Mouse (Mus musculus): ENCODE results near the gene Csrnp3. TPM values are rescaled to one million over a fixed set of nuclear protein-coding genes. Genes with fewer than 3 reads are reported as not detected.
A peak's percentile ranks its signal among the peaks of the same experiment; 100 is the strongest.

Csrnp3 gene
- polyA plus RNA-seq, 1 experiment from 2014 or later: 7.0 TPM

GRCm38 (mm10) chr2:65963420-65963819 lies 117.9 kb downstream of the Csrnp3 start:
- H3K36me3 ChIP-seq: no peaks in the 10 kb centered on the region
- no peak overlapping the region for H3K4me3 ChIP-seq
- WGBS: 79% methylated on average over 4 of the region's 4 CpGs
- H3K4me1 ChIP-seq: no peaks in the 10 kb centered on the region
- H3K27me3 ChIP-seq: no peaks in the 10 kb centered on the region
- no peak for ATAC-seq (ENCODE audit: insufficient number of reproducible peaks, insufficient read depth, low FRiP score, low TSS enrichment)
- no peak overlapping the region for H3K27ac ChIP-seq
- H3K9ac ChIP-seq: no peak overlapping the region
- H3K9me3 ChIP-seq: no peaks in the 10 kb centered on the region
- no peak overlapping the region for H3K4me2 ChIP-seq (replicated peaks)

GRCm38 (mm10) chr2:65968810-65969209 lies 123.2 kb downstream of the Csrnp3 start:
- Histone ChIP-seq H3K4me3 (no peak overlapping the region), H3K9ac (no peak overlapping the region), H3K36me3 (no peaks in the 10 kb centered on the region), H3K4me1 (no peaks in the 10 kb centered on the region), H3K27me3 (no peaks in the 10 kb centered on the region), H3K27ac (no peak overlapping the region), H3K9me3 (no peaks in the 10 kb centered on the region), H3K4me2 (replicated peaks) (no peak overlapping the region)
- 80% methylated on average over 4 of the region's 4 CpGs for WGBS
- ATAC-seq (ENCODE audit: insufficient number of reproducible peaks, insufficient read depth, low FRiP score, low TSS enrichment): no peak

GRCm38 (mm10) chr2:65973907-65974306 lies 128.3 kb downstream of the Csrnp3 start:
- 72% methylated on average over 4 of the region's 4 CpGs for WGBS
- H3K9ac ChIP-seq: no peak overlapping the region
- H3K27me3 ChIP-seq: no peaks in the 10 kb centered on the region
- H3K36me3 ChIP-seq: no peaks in the 10 kb centered on the region
- no peak for ATAC-seq (ENCODE audit: insufficient number of reproducible peaks, insufficient read depth, low FRiP score, low TSS enrichment)
- H3K9me3 ChIP-seq: no peaks in the 10 kb centered on the region
- no peak overlapping the region for H3K4me3 ChIP-seq
- no peak overlapping the region for H3K27ac ChIP-seq
- H3K4me2 ChIP-seq (replicated peaks): no peak overlapping the region
- 0 out of 2 replicates have a peak, but pooled peaks cover 3% of the 10 kb centered on the region for H3K4me1 ChIP-seq

GRCm38 (mm10) chr2:65975383-65975782 lies 129.8 kb downstream of the Csrnp3 start:
- Histone ChIP-seq H3K27ac (no peak overlapping the region), H3K4me2 (replicated peaks) (no peak overlapping the region)

GRCm38 (mm10) chr2:65979338-65980053 lies 133.9 kb downstream of the Csrnp3 start:
- no peak for ATAC-seq (ENCODE audit: insufficient number of reproducible peaks, insufficient read depth, low FRiP score, low TSS enrichment)
- Histone ChIP-seq H3K9ac (no peak overlapping the region), H3K4me2 (replicated peaks) (no peak overlapping the region), H3K27me3 (no peaks in the 10 kb centered on the region), H3K9me3 (no peaks in the 10 kb centered on the region), H3K27ac (no peak overlapping the region), H3K36me3 (no peaks in the 10 kb centered on the region), H3K4me1 (peaks cover 10% of the 10 kb centered on the region), H3K4me3 (no peak overlapping the region)
- 58% methylated on average over 17 of the region's 17 CpGs for WGBS

More at GRCm38 (mm10) chr2:65975383-65975782, 129.8 kb downstream of the Csrnp3 start:
- H3K27me3 ChIP-seq: no peaks in the 10 kb centered on the region
- ATAC-seq (ENCODE audit: insufficient number of reproducible peaks, insufficient read depth, low FRiP score, low TSS enrichment): no peak
- H3K4me1 ChIP-seq: peaks cover 10% of the 10 kb centered on the region
- no peak overlapping the region for H3K4me3 ChIP-seq
- H3K9me3 ChIP-seq: no peaks in the 10 kb centered on the region
- H3K9ac ChIP-seq: no peak overlapping the region
- 46% methylated on average over 5 of the region's 5 CpGs for WGBS
- H3K36me3 ChIP-seq: no peaks in the 10 kb centered on the region

- no peak overlapping the region for H3K9ac ChIP-seq
- 90% methylated on average over 6 of the region's 6 CpGs for WGBS
- H3K27ac ChIP-seq: no peak overlapping the region
These were observed 135.9 kb downstream of the Csrnp3 start for GRCm38 (mm10) chr2:65981470-65981869.

GRCm38 (mm10) chr2:65981965-65982364 lies 136.4 kb downstream of the Csrnp3 start:
- Histone ChIP-seq H3K4me3 (no peak overlapping the region), H3K27ac (no peak overlapping the region), H3K4me1 (peaks cover 7% of the 10 kb centered on the region), H3K4me2 (replicated peaks) (no peak overlapping the region), H3K36me3 (no peaks in the 10 kb centered on the region), H3K27me3 (no peaks in the 10 kb centered on the region), H3K9me3 (no peaks in the 10 kb centered on the region), H3K9ac (no peak overlapping the region)
- 0 out of 2 replicates have a peak, but pooled peaks have one; percentile 29 for ATAC-seq (ENCODE audit: insufficient number of reproducible peaks, insufficient read depth, low FRiP score, low TSS enrichment)
- 56% methylated on average over 4 of the region's 4 CpGs for WGBS

More at GRCm38 (mm10) chr2:65981470-65981869, 135.9 kb downstream of the Csrnp3 start:
- Histone ChIP-seq H3K4me1 (peaks cover 7% of the 10 kb centered on the region), H3K36me3 (no peaks in the 10 kb centered on the region), H3K27me3 (no peaks in the 10 kb centered on the region), H3K9me3 (no peaks in the 10 kb centered on the region), H3K4me2 (replicated peaks) (no peak overlapping the region), H3K4me3 (no peak overlapping the region)
- no peak for ATAC-seq (ENCODE audit: insufficient number of reproducible peaks, insufficient read depth, low FRiP score, low TSS enrichment)

GRCm38 (mm10) chr2:65985706-65986105 lies 140.1 kb downstream of the Csrnp3 start:
- Histone ChIP-seq H3K9me3 (no peaks in the 10 kb centered on the region), H3K4me1 (no peaks in the 10 kb centered on the region), H3K27ac (no peak overlapping the region), H3K36me3 (no peaks in the 10 kb centered on the region), H3K4me2 (replicated peaks) (no peak overlapping the region), H3K4me3 (no peak overlapping the region), H3K27me3 (no peaks in the 10 kb centered on the region), H3K9ac (no peak overlapping the region)
- ATAC-seq (ENCODE audit: insufficient number of reproducible peaks, insufficient read depth, low FRiP score, low TSS enrichment): no peak
- WGBS: 89% methylated on average over 4 of the region's 4 CpGs

- 33% methylated on average over 6 of the region's 6 CpGs for WGBS
- H3K4me2 ChIP-seq (replicated peaks): no peak overlapping the region
- no peaks in the 10 kb centered on the region for H3K36me3 ChIP-seq
- no peak overlapping the region for H3K4me3 ChIP-seq
- H3K27ac ChIP-seq: no peak overlapping the region
- H3K9ac ChIP-seq: no peak overlapping the region
- H3K27me3 ChIP-seq: no peaks in the 10 kb centered on the region
- H3K9me3 ChIP-seq: no peaks in the 10 kb centered on the region
- no peak for ATAC-seq (ENCODE audit: insufficient number of reproducible peaks, insufficient read depth, low FRiP score, low TSS enrichment)
- 0 out of 2 replicates have a peak, but pooled peaks cover under 1% of the 10 kb centered on the region for H3K4me1 ChIP-seq
These were observed 141.5 kb downstream of the Csrnp3 start for GRCm38 (mm10) chr2:65987069-65987468.

- ATAC-seq (ENCODE audit: insufficient number of reproducible peaks, insufficient read depth, low FRiP score, low TSS enrichment): 0 out of 2 replicates have a peak, but pooled peaks have one; percentile 43
- Histone ChIP-seq H3K36me3 (no peaks in the 10 kb centered on the region), H3K9ac (no peak overlapping the region), H3K4me1 (peaks cover 6% of the 10 kb centered on the region), H3K9me3 (no peaks in the 10 kb centered on the region), H3K4me2 (replicated peaks) (no peak overlapping the region), H3K27me3 (no peaks in the 10 kb centered on the region), H3K27ac (no peak overlapping the region), H3K4me3 (no peak overlapping the region)
- 59% methylated on average over 3 of the region's 3 CpGs for whole genome bisulfite sequencing
These were observed 142.0 kb downstream of the Csrnp3 start for GRCm38 (mm10) chr2:65987588-65987987.

- no peak overlapping the region for H3K4me2 ChIP-seq (replicated peaks)
- peaks cover 12% of the 10 kb centered on the region for H3K4me1 ChIP-seq
These were observed 143.2 kb downstream of the Csrnp3 start for GRCm38 (mm10) chr2:65988788-65989187.

GRCm38 (mm10) chr2:65990108-65990507 lies 144.5 kb downstream of the Csrnp3 start:
- Histone ChIP-seq H3K27me3 (no peaks in the 10 kb centered on the region), H3K9me3 (no peaks in the 10 kb centered on the region), H3K4me2 (replicated peaks) (no peak overlapping the region), H3K4me1 (peaks cover 12% of the 10 kb centered on the region), H3K27ac (no peak overlapping the region), H3K9ac (no peak overlapping the region), H3K36me3 (no peaks in the 10 kb centered on the region), H3K4me3 (no peak overlapping the region)
- ATAC-seq (ENCODE audit: insufficient number of reproducible peaks, insufficient read depth, low FRiP score, low TSS enrichment): no peak

More at GRCm38 (mm10) chr2:65988788-65989187, 143.2 kb downstream of the Csrnp3 start:
- no peak overlapping the region for H3K27ac ChIP-seq
- ATAC-seq (ENCODE audit: insufficient number of reproducible peaks, insufficient read depth, low FRiP score, low TSS enrichment): no peak
- no peaks in the 10 kb centered on the region for H3K27me3 ChIP-seq
- no peaks in the 10 kb centered on the region for H3K9me3 ChIP-seq
- no peak overlapping the region for H3K9ac ChIP-seq
- H3K36me3 ChIP-seq: no peaks in the 10 kb centered on the region
- H3K4me3 ChIP-seq: no peak overlapping the region
- 70% methylated on average over 3 of the region's 3 CpGs for WGBS

Data from embryonic facial prominence, embryonic 12.5 days (tissue).